Mouse (Mus musculus): Measurements from ENCODE around the gene Pck1. TPM values are rescaled to one million over a fixed set of nuclear protein-coding genes. Genes with fewer than 3 reads are reported as not detected.

Pck1 gene
- polyA plus RNA-seq, 2 experiments = 0.16 to 0.18 TPM

DNA sequence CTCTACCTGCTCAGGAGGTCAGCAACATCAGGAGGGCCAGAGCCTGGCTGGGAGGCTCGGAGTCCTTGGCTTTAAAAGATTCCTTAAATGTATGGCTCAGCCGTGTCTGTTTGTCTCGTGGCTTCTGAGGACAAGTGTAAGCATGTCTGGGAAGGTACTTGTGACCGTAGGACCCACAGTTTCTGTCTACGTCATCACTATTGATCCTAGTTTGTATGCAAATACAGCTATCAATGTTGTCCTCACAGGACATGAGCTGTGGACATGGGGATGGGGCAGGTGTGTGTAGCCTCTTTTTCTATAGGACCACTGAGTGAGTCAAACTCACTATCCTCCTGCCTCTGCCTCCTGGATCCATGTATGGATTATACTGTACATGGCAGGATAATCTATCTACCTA, 4.8 kb upstream of the Pck1 start:
- H3K9me3 ChIP-seq (ENCODE audit: control insufficient read depth, low read length) = no peaks in the 10 kb centered on the region
- no peak overlapping the region for H3K27ac ChIP-seq
- H3K9ac ChIP-seq (replicated peaks) = no peak overlapping the region
- WGBS (ENCODE audit: insufficient replicate concordance) = 61% methylated on average over 5 of the region's 5 CpGs
- no peak overlapping the region for H3K4me2 ChIP-seq (ENCODE audit: low read depth)
- H3K27me3 ChIP-seq (ENCODE audit: control insufficient read depth, insufficient read depth, low read length) = peaks cover 6% of the 10 kb centered on the region
- TF ChIP-seq CTCF (IDR thresholded peaks at IDR 0.05; ENCODE audit: low read depth) (no peak), EP300 (IDR thresholded peaks at IDR 0.05; ENCODE audit: low read depth) (no peak)
- H3K4me3 ChIP-seq (ENCODE audit: insufficient read depth in 1 of 2, low read depth in 2 of 2, low read length in 2 of 2) = no peak overlapping the region
- DNase-seq (ENCODE audit: low read depth in 3 of 3, low spot score in 3 of 3) = no peak
- ATAC-seq (ENCODE audit: insufficient read depth) = no peak
- H3K4me1 ChIP-seq (replicated peaks; ENCODE audit: control insufficient read depth in 2 of 2, insufficient read depth in 2 of 2, low read length in 1 of 2) = no peaks in the 10 kb centered on the region; a peak in 1 of 4 replicates
- no peaks in the 10 kb centered on the region for H3K36me3 ChIP-seq (replicated peaks; ENCODE audit: control insufficient read depth, insufficient read depth, low read depth)

DNA sequence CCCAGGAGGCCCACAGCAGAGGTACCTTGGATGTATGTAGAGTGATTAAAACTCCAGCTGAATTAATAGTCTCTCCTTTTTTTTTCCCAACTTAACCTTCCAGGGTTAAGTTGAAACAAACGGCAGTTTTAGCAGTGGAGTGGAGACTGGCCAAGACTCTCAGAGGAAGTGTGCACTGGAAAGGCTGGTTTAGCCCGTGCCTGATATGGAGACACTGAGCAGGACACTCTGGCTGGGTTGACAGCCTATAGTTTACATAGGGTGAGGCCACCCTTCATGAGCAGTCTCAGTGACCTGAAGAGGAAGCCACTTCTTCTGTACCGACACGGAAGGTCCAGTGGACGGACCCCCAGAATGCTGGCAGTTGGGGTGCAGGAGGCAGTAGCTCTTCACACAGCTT, 1.5 kb upstream of the Pck1 start:
- ATAC-seq (ENCODE audit: insufficient read depth) (no peak), DNase-seq (ENCODE audit: low read depth in 3 of 3, low spot score in 3 of 3) (no peak)
- Histone ChIP-seq H3K9ac (replicated peaks) (no peak overlapping the region), H3K4me3 (ENCODE audit: insufficient read depth in 1 of 2, low read depth in 2 of 2, low read length in 2 of 2) (no peak overlapping the region), H3K4me2 (ENCODE audit: low read depth) (no peak overlapping the region), H3K4me1 (replicated peaks; ENCODE audit: control insufficient read depth in 2 of 2, insufficient read depth in 2 of 2, low read length in 1 of 2) (peaks cover 0 to 2% of the 10 kb centered on the region in 2 experiments; a peak in 1 of 4 replicates), H3K27me3 (ENCODE audit: control insufficient read depth, insufficient read depth, low read length) (no peaks in the 10 kb centered on the region), H3K9me3 (ENCODE audit: control insufficient read depth, low read length) (no peaks in the 10 kb centered on the region), H3K27ac (no peak overlapping the region), H3K36me3 (replicated peaks; ENCODE audit: control insufficient read depth, insufficient read depth, low read depth) (no peaks in the 10 kb centered on the region)
- TF ChIP-seq CTCF (IDR thresholded peaks at IDR 0.05; ENCODE audit: low read depth) = no peak
- TF ChIP-seq EP300 (IDR thresholded peaks at IDR 0.05; ENCODE audit: low read depth) = no peak
- 53% methylated on average over 5 of the region's 5 CpGs for WGBS (ENCODE audit: insufficient replicate concordance)

DNA sequence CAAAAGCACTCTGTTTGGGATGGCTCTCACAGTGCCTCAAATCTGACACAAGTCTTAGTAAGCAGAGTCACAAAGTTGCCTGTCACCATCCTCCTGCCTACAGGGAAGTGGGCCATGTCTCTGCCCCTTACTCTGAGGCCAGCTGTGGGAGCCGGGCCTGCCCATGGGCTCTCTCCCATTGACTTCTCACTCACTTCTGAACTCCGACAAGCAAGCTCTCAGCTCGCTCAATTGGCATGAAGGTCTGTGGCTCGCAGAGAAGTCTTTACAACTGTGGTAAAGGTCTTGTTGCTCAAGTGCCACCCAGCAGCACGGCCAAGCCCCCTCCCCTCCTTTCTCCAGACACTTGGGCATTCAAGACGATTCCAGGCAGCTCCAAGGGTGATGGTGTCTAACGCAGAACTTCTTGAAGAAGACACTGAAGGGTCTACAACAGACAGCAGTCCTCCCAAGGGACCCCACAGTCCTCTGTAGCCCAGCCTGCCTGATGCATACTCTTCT, 1.0 kb upstream of the Pck1 start:
- Histone ChIP-seq H3K9me3 (ENCODE audit: control insufficient read depth, low read length) (no peaks in the 10 kb centered on the region), H3K4me3 (ENCODE audit: insufficient read depth in 1 of 2, low read depth in 2 of 2, low read length in 2 of 2) (no peak overlapping the region), H3K9ac (replicated peaks) (no peak overlapping the region), H3K4me1 (replicated peaks; ENCODE audit: control insufficient read depth in 2 of 2, insufficient read depth in 2 of 2, low read length in 1 of 2) (peaks cover 0 to 2% of the 10 kb centered on the region in 2 experiments; a peak in 1 of 4 replicates), H3K36me3 (replicated peaks; ENCODE audit: control insufficient read depth, insufficient read depth, low read depth) (no peaks in the 10 kb centered on the region), H3K27ac (no peak overlapping the region), H3K4me2 (ENCODE audit: low read depth) (no peak overlapping the region), H3K27me3 (ENCODE audit: control insufficient read depth, insufficient read depth, low read length) (no peaks in the 10 kb centered on the region)
- DNase-seq (ENCODE audit: low read depth in 3 of 3, low spot score in 3 of 3) (no peak), ATAC-seq (ENCODE audit: insufficient read depth) (no peak)
- no peak for TF ChIP-seq CTCF (IDR thresholded peaks at IDR 0.05; ENCODE audit: low read depth)
- no peak for TF ChIP-seq EP300 (IDR thresholded peaks at IDR 0.05; ENCODE audit: low read depth)
- WGBS (ENCODE audit: insufficient replicate concordance) = 50% methylated on average over 7 of the region's 7 CpGs

DNA sequence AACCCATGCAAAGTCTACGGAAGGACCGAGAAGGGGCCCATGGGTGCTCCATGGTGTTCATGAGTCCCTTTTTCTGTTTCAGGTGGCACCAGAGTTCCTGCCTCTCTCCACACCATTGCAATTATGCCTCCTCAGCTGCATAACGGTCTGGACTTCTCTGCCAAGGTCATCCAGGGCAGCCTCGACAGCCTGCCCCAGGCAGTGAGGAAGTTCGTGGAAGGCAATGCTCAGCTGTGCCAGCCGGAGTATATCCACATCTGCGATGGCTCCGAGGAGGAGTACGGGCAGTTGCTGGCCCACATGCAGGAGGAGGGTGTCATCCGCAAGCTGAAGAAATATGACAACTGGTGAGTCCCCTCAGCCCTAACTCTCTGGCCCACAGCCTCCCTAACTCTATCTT, 418 bp downstream of the Pck1 start:
- TF ChIP-seq CTCF (IDR thresholded peaks at IDR 0.05; ENCODE audit: low read depth) = no peak
- TF ChIP-seq EP300 (IDR thresholded peaks at IDR 0.05; ENCODE audit: low read depth) = no peak
- Histone ChIP-seq H3K36me3 (replicated peaks; ENCODE audit: control insufficient read depth, insufficient read depth, low read depth) (no peaks in the 10 kb centered on the region), H3K27me3 (ENCODE audit: control insufficient read depth, insufficient read depth, low read length) (no peaks in the 10 kb centered on the region), H3K4me3 (ENCODE audit: insufficient read depth in 1 of 2, low read depth in 2 of 2, low read length in 2 of 2) (no peak overlapping the region), H3K4me1 (replicated peaks; ENCODE audit: control insufficient read depth in 2 of 2, insufficient read depth in 2 of 2, low read length in 1 of 2) (peaks cover 0 to 2% of the 10 kb centered on the region in 2 experiments; a peak in 1 of 4 replicates), H3K9ac (replicated peaks) (no peak overlapping the region), H3K4me2 (ENCODE audit: low read depth) (no peak overlapping the region), H3K27ac (no peak overlapping the region), H3K9me3 (ENCODE audit: control insufficient read depth, low read length) (no peaks in the 10 kb centered on the region)
- DNase-seq (ENCODE audit: low read depth in 3 of 3, low spot score in 3 of 3) (no peak), ATAC-seq (ENCODE audit: insufficient read depth) (no peak)
- 72% methylated on average over 10 of the region's 10 CpGs for WGBS (ENCODE audit: insufficient replicate concordance)

DNA sequence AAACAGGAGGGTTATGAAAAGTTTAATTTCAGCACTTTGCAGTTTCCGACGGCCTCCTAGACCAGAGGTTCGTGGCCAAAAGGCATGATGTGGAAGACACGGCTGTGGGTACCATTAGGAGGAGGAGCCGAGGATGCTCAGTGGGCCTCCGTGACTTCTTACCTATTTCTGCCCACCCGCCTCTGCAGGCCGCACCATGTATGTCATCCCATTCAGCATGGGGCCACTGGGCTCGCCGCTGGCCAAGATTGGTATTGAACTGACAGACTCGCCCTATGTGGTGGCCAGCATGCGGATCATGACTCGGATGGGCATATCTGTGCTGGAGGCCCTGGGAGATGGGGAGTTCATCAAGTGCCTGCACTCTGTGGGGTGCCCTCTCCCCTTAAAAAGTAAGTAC, 1.7 kb downstream of the Pck1 start:
- DNase-seq (ENCODE audit: low read depth in 3 of 3, low spot score in 3 of 3) = no peak
- Histone ChIP-seq H3K4me1 (replicated peaks; ENCODE audit: control insufficient read depth in 2 of 2, insufficient read depth in 2 of 2, low read length in 1 of 2) (peaks cover 0 to 2% of the 10 kb centered on the region in 2 experiments; a peak in 1 of 4 replicates), H3K4me3 (ENCODE audit: insufficient read depth in 1 of 2, low read depth in 2 of 2, low read length in 2 of 2) (no peak overlapping the region), H3K9ac (replicated peaks) (no peak overlapping the region), H3K27me3 (ENCODE audit: control insufficient read depth, insufficient read depth, low read length) (no peaks in the 10 kb centered on the region), H3K36me3 (replicated peaks; ENCODE audit: control insufficient read depth, insufficient read depth, low read depth) (no peaks in the 10 kb centered on the region), H3K27ac (no peak overlapping the region), H3K9me3 (ENCODE audit: control insufficient read depth, low read length) (no peaks in the 10 kb centered on the region), H3K4me2 (ENCODE audit: low read depth) (no peak overlapping the region)
- 78% methylated on average over 13 of the region's 13 CpGs for WGBS (ENCODE audit: insufficient replicate concordance)
- TF ChIP-seq CTCF (IDR thresholded peaks at IDR 0.05; ENCODE audit: low read depth) = no peak
- TF ChIP-seq EP300 (IDR thresholded peaks at IDR 0.05; ENCODE audit: low read depth) = no peak
- ATAC-seq (ENCODE audit: insufficient read depth) = no peak

Measured in liver, embryonic 14.5 days (tissue).